Comparison of ENCODE assay signal across 25 mouse cellular contexts in the genomic region with DNA sequence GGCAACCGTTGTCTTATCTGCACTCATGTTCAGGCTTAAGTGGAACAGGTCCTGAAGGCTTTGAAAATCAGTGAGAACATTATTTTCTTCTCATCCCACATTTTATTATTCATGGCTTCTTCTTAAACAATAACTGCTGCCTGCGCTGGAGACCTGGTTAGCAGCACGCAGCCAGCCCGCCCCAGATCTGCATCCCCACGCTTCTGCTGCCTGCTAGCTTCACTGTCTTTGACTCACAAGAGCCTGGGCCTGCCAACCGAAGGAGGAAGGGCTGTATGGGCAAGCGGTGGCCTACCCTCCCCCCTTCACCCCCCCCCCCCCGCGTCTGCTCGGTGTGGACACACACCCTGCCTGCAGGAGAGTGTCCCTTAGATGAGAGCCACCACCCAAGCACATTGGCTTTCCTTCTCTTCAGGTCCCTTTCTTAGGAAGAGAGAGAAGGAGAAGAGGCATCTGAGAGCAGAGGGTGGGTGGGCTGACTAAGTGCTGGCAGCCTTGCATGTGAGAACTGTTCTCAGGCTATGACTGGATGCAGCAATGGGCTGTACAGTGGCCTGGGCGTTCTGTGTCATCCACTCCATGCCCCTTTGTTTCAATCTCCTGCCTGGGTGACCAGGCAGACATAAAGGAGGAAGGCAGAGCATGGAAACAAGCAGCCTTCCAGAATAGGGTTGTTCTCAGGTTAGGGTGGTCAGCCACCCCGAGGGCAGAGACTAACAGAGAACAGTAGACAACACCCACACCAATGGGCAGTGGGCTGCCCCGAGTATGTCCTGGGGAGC.
A peak's percentile ranks its signal among the peaks of the same experiment; 100 is the strongest.
DNase-seq lines count a peak whose midpoint lies in the region; ATAC-seq and TF ChIP-seq lines count a peak whose summit lies in the region.
"Had no signal": no experiment of that assay in that cellular context is flagged by ENCODE, and none has a peak within 500 bp of the region (broad histone marks: within the 10 kb centered on the region; RNA-seq: fewer than 3 reads in every experiment).

No protein-coding gene starts in this region.

- no peaks in the 10 kb centered on the region; the same call in none of the 2 replicates for H3K4me1 ChIP-seq in hindbrain, embryonic 16.5 days (ENCODE audit: control insufficient read depth, insufficient read depth, low read depth, low read length)
- H3K4me1 ChIP-seq in hindbrain, embryonic 12.5 days, result 0 out of 2 replicates have a peak, but pooled peaks cover 7% of the 10 kb centered on the region
- peaks cover 18% of the 10 kb centered on the region for H3K4me1 ChIP-seq in midbrain, embryonic 10.5 days
- H3K4me1 ChIP-seq in midbrain, embryonic 13.5 days (replicated peaks), result peaks cover 39% of the 10 kb centered on the region
- no peaks in the 10 kb centered on the region for H3K4me1 ChIP-seq in kidney, adult 2 months (ENCODE audit: control insufficient read depth, insufficient read depth, low read length)
- H3K4me1 ChIP-seq: embryonic facial prominence, embryonic 13.5 days; neural tube, embryonic 12.5 days had no signal

- no peak overlapping the region for H3K9ac ChIP-seq in hindbrain, embryonic 16.5 days (ENCODE audit: low read depth, low read length)
- H3K9ac ChIP-seq in hindbrain, embryonic 12.5 days, result no peak overlapping the region
- no peak overlapping the region for H3K9ac ChIP-seq in midbrain, embryonic 13.5 days (replicated peaks)
- H3K9ac ChIP-seq: embryonic facial prominence, embryonic 13.5 days; liver, embryonic 14.5 days; neural tube, embryonic 12.5 days had no signal

- peak overlapping the region; percentile 48 for H3K27ac ChIP-seq in hindbrain, embryonic 16.5 days (ENCODE audit: low read depth, low read length)
- H3K27ac ChIP-seq in hindbrain, embryonic 12.5 days, result no peak overlapping the region
- peak overlapping the region; percentile 63 for H3K27ac ChIP-seq in midbrain, embryonic 10.5 days (replicated peaks)
- H3K27ac ChIP-seq in midbrain, embryonic 13.5 days, result no peak overlapping the region
- no peak overlapping the region for H3K27ac ChIP-seq in kidney, adult 2 months (ENCODE audit: insufficient read depth, low read depth, low read length)
- H3K27ac ChIP-seq: embryonic facial prominence, embryonic 13.5 days; kidney, postnatal 0 days; liver, embryonic 14.5 days; neural tube, embryonic 12.5 days had no signal

- H3K4me2 ChIP-seq in hindbrain, embryonic 16.5 days (ENCODE audit: low read length), result no peak overlapping the region
- H3K4me2 ChIP-seq in hindbrain, embryonic 12.5 days (replicated peaks), result no peak overlapping the region
- H3K4me2 ChIP-seq in midbrain, embryonic 13.5 days (replicated peaks), result no peak overlapping the region
- H3K4me2 ChIP-seq: embryonic facial prominence, embryonic 13.5 days; neural tube, embryonic 12.5 days had no signal

- H3K36me3 ChIP-seq in hindbrain, embryonic 16.5 days (ENCODE audit: control insufficient read depth, insufficient read depth, low read length), result no peaks in the 10 kb centered on the region
- no peaks in the 10 kb centered on the region for H3K36me3 ChIP-seq in hindbrain, embryonic 12.5 days
- peaks cover 14% of the 10 kb centered on the region; the same call in 1 of the 2 replicates for H3K36me3 ChIP-seq in midbrain, embryonic 10.5 days
- H3K36me3 ChIP-seq in midbrain, embryonic 13.5 days, result no peaks in the 10 kb centered on the region
- no peaks in the 10 kb centered on the region for H3K36me3 ChIP-seq in kidney, adult 2 months (ENCODE audit: control insufficient read depth, insufficient read depth, low read length)

- DNase-seq in midbrain, embryonic 10.5 days (ENCODE audit: low spot score), result no peak
- peak; percentile 16 to 28 for DNase-seq in right cerebral cortex, postnatal 36 days (ENCODE audit: low spot score in 2 of 2)
- no peak for DNase-seq in right cerebral cortex, postnatal 4 days
- peak; percentile 31 for DNase-seq in telencephalon, adult 2 months (ENCODE audit: low read depth, low spot score)
- DNase-seq in kidney, adult 2 months, result no peak
- DNase-seq: adrenal gland, adult 8-10 months; cerebellum, adult 2 months; cerebellum, postnatal 25 days; embryo, embryonic 11 days; gastrocnemius, postnatal 25 days; heart, adult 18-20 months; kidney, adult 11 months; layer of hippocampus, adult 9-11 months; lung, postnatal 4 days; thymus, postnatal 14 days had no signal

- TF ChIP-seq POLR2A in kidney, adult 2 months (IDR thresholded peaks at IDR 0.05; ENCODE audit: low read depth, low read length), result no peak

- TF ChIP-seq CTCF in kidney, adult 2 months (conservative IDR thresholded peaks at IDR 0.05; ENCODE audit: insufficient read depth, insufficient read length, low read depth, low read length), result no peak

- no peak for ATAC-seq in hindbrain, embryonic 16.5 days
- no peak for ATAC-seq in hindbrain, embryonic 12.5 days (ENCODE audit: low FRiP score)
- ATAC-seq in midbrain, embryonic 13.5 days, result no peak
- ATAC-seq: activated CD4-positive, CD25-positive, alpha-beta regulatory T cell, adult 4 months; forebrain, embryonic 14.5 days had no signal

- no peaks in the 10 kb centered on the region for H3K27me3 ChIP-seq in hindbrain, embryonic 16.5 days (replicated peaks; ENCODE audit: control insufficient read depth, insufficient read depth, low read length)
- no peaks in the 10 kb centered on the region for H3K27me3 ChIP-seq in hindbrain, embryonic 12.5 days
- H3K27me3 ChIP-seq in midbrain, embryonic 10.5 days (ENCODE audit: low read depth, poor library complexity, severe bottlenecking), result no peaks in the 10 kb centered on the region
- no peaks in the 10 kb centered on the region for H3K27me3 ChIP-seq in midbrain, embryonic 13.5 days
- H3K27me3 ChIP-seq in kidney, adult 2 months (replicated peaks; ENCODE audit: control insufficient read depth, insufficient read depth, low read length), result no peaks in the 10 kb centered on the region
- H3K27me3 ChIP-seq: embryonic facial prominence, embryonic 13.5 days; neural tube, embryonic 12.5 days had no signal

- H3K4me3 ChIP-seq in hindbrain, embryonic 16.5 days (ENCODE audit: low read length), result no peak overlapping the region
- H3K4me3 ChIP-seq in hindbrain, embryonic 12.5 days, result no peak overlapping the region
- no peak overlapping the region for H3K4me3 ChIP-seq in midbrain, embryonic 10.5 days
- no peak overlapping the region for H3K4me3 ChIP-seq in midbrain, embryonic 13.5 days (replicated peaks)
- H3K4me3 ChIP-seq in kidney, adult 2 months (ENCODE audit: insufficient read depth, low read depth, low read length), result no peak overlapping the region
- H3K4me3 ChIP-seq: embryonic facial prominence, embryonic 13.5 days; erythroblast, embryonic 14.5 days; neural tube, embryonic 12.5 days had no signal

- H3K9me3 ChIP-seq in hindbrain, embryonic 16.5 days (ENCODE audit: control insufficient read depth, low read length), result no peaks in the 10 kb centered on the region
- H3K9me3 ChIP-seq in hindbrain, embryonic 12.5 days (replicated peaks), result no peaks in the 10 kb centered on the region
- H3K9me3 ChIP-seq in midbrain, embryonic 10.5 days (replicated peaks), result no peaks in the 10 kb centered on the region
- H3K9me3 ChIP-seq in midbrain, embryonic 13.5 days, result no peaks in the 10 kb centered on the region
- H3K9me3 ChIP-seq: embryonic facial prominence, embryonic 13.5 days; neural tube, embryonic 12.5 days had no signal

- 66% methylated on average over 13 of the region's 13 CpGs for WGBS in hindbrain, embryonic 16.5 days
- 79% methylated on average over 12 of the region's 13 CpGs for WGBS in hindbrain, embryonic 12.5 days
- 83% methylated on average over 13 of the region's 13 CpGs for WGBS in midbrain, embryonic 10.5 days
- WGBS in midbrain, embryonic 13.5 days, result 62% methylated on average over 13 of the region's 13 CpGs
- WGBS in kidney, adult 2 months, result 74% methylated on average over 13 of the region's 13 CpGs

Comparison
In these comparisons a context has a peak if more than half of its experiments do, and no peak if none do; other contexts are left out.
1. H3K27ac ChIP-seq: peak in hindbrain, embryonic 16.5 days (single experiment) and midbrain, embryonic 10.5 days (single experiment); none in hindbrain, embryonic 12.5 days (single experiment), midbrain, embryonic 13.5 days (single experiment) and kidney, adult 2 months (single experiment).
2. DNase-seq: peak in right cerebral cortex, postnatal 36 days (2 of 2) and telencephalon, adult 2 months (single experiment); none in midbrain, embryonic 10.5 days (single experiment), right cerebral cortex, postnatal 4 days (single experiment) and kidney, adult 2 months (single experiment).